ENCODE assay signal across 8 mouse cellular contexts in genomic region chr16:56038090-56038489, GRCm38 (mm10). TPM values are rescaled to one million over a fixed set of nuclear protein-coding genes. Genes with fewer than 3 reads are reported as not detected.
DNase-seq lines count a peak whose midpoint lies in the region; ATAC-seq and TF ChIP-seq lines count a peak whose summit lies in the region.

No protein-coding gene starts in this region.

- ATAC-seq in kidney, embryonic 16.5 days (ENCODE audit: low FRiP score, low TSS enrichment) = peak; percentile 22
- peak; percentile 37; the same call in 1 of the 2 replicates for ATAC-seq in hindbrain, embryonic 15.5 days (ENCODE audit: low FRiP score, low read depth)
- ATAC-seq in midbrain, embryonic 15.5 days (replicated peaks) = peak; percentile 46

- H3K9ac ChIP-seq in kidney, embryonic 16.5 days (replicated peaks; ENCODE audit: low read length) = peak overlapping the region; percentile 98
- H3K9ac ChIP-seq in hindbrain, embryonic 15.5 days = peak overlapping the region; percentile 76
- H3K9ac ChIP-seq in midbrain, embryonic 15.5 days = peak overlapping the region; percentile 88

- WGBS in kidney, embryonic 16.5 days = 30% methylated on average over 8 of the region's 8 CpGs
- 37% methylated on average over 8 of the region's 8 CpGs for WGBS in hindbrain, embryonic 15.5 days
- WGBS in midbrain, embryonic 15.5 days = 31% methylated on average over 8 of the region's 8 CpGs

- no peak for TF ChIP-seq CTCF in cortical plate, adult 2 months (IDR thresholded peaks at IDR 0.05; ENCODE audit: extremely low read depth, insufficient read depth, low read length)

- TF ChIP-seq POLR2A in cortical plate, adult 2 months (IDR thresholded peaks at IDR 0.05; ENCODE audit: extremely low read depth, insufficient read depth, low read length) = no peak

- H3K27ac ChIP-seq in kidney, embryonic 16.5 days (ENCODE audit: low read length) = peak overlapping the region; percentile 93
- peak overlapping the region; percentile 68 for H3K27ac ChIP-seq in cortical plate, adult 2 months (ENCODE audit: insufficient read depth, low read length)
- H3K27ac ChIP-seq in hindbrain, embryonic 15.5 days (replicated peaks) = peak overlapping the region; percentile 86
- peak overlapping the region; percentile 93 for H3K27ac ChIP-seq in midbrain, embryonic 15.5 days

- no peaks in the 10 kb centered on the region for H3K27me3 ChIP-seq in kidney, embryonic 16.5 days (ENCODE audit: insufficient read depth, low read length)
- no peaks in the 10 kb centered on the region for H3K27me3 ChIP-seq in hindbrain, embryonic 15.5 days
- no peaks in the 10 kb centered on the region for H3K27me3 ChIP-seq in midbrain, embryonic 15.5 days (replicated peaks)

- H3K4me3 ChIP-seq in kidney, embryonic 16.5 days (ENCODE audit: low read length) = peak overlapping the region; percentile 98
- H3K4me3 ChIP-seq in cortical plate, adult 2 months (ENCODE audit: insufficient read depth, low read length) = peak overlapping the region; percentile 86
- H3K4me3 ChIP-seq in hindbrain, embryonic 15.5 days = peak overlapping the region; percentile 69
- peak overlapping the region; percentile 97 for H3K4me3 ChIP-seq in midbrain, embryonic 15.5 days

- DNase-seq in kidney, postnatal 25 days = no peak
- no peak for DNase-seq in left cerebral cortex, adult 11 months (ENCODE audit: low spot score)
- DNase-seq in frontal cortex, postnatal 25 days (ENCODE audit: low spot score in 2 of 2) = no peak
- no peak for DNase-seq in kidney, adult 8-10 months

- peaks cover 14% of the 10 kb centered on the region for H3K36me3 ChIP-seq in kidney, embryonic 16.5 days (ENCODE audit: insufficient read depth, low read length)
- peaks cover 14% of the 10 kb centered on the region for H3K36me3 ChIP-seq in hindbrain, embryonic 15.5 days
- peaks cover 12% of the 10 kb centered on the region; the same call in 1 of the 2 replicates for H3K36me3 ChIP-seq in midbrain, embryonic 15.5 days (replicated peaks)

- peak overlapping the region; percentile 64 for H3K4me2 ChIP-seq in kidney, embryonic 16.5 days (replicated peaks; ENCODE audit: low read depth, low read length)
- H3K4me2 ChIP-seq in hindbrain, embryonic 15.5 days = peak overlapping the region; percentile 66
- H3K4me2 ChIP-seq in midbrain, embryonic 15.5 days = peak overlapping the region; percentile 56

- H3K4me1 ChIP-seq in kidney, embryonic 16.5 days (ENCODE audit: insufficient read depth, low read length) = peaks cover 10% of the 10 kb centered on the region
- H3K4me1 ChIP-seq in cortical plate, adult 2 months (ENCODE audit: control insufficient read depth, insufficient read depth, low read length) = peaks cover 4% of the 10 kb centered on the region
- H3K4me1 ChIP-seq in hindbrain, embryonic 15.5 days (replicated peaks) = peaks cover 17% of the 10 kb centered on the region
- peaks cover 21% of the 10 kb centered on the region for H3K4me1 ChIP-seq in midbrain, embryonic 15.5 days

- no peaks in the 10 kb centered on the region for H3K9me3 ChIP-seq in kidney, embryonic 16.5 days (ENCODE audit: low read length)
- no peaks in the 10 kb centered on the region for H3K9me3 ChIP-seq in hindbrain, embryonic 15.5 days
- H3K9me3 ChIP-seq in midbrain, embryonic 15.5 days = no peaks in the 10 kb centered on the region

RNA-seq across cellular contexts. Expression of gene Trmt10c, which starts 0.5 kb away (rescaled TPM):
- 27.8 and 28.6 TPM in 2 replicates for polyA plus RNA-seq in kidney, embryonic 16.5 days (2015; fragmentation: Nextera tagmentation; extraction: Ambion mirVana)
- polyA plus RNA-seq in cortical plate, adult 2 months (2012; rRNA removed) = 5.7 and 6.0 TPM in 2 replicates
- 17.7 and 18.0 TPM in 2 replicates for polyA plus RNA-seq in hindbrain, embryonic 15.5 days (2015; fragmentation: Nextera tagmentation; extraction: Ambion mirVana)
- polyA plus RNA-seq in midbrain, embryonic 15.5 days (2015; fragmentation: Nextera tagmentation; extraction: Ambion mirVana) = 17.5 and 18.2 TPM in 2 replicates

RNA-seq across cellular contexts. Expression of gene Pcnp, which starts 8.6 kb away (rescaled TPM):
- 210 and 217 TPM in 2 replicates for polyA plus RNA-seq in kidney, embryonic 16.5 days (2015; fragmentation: Nextera tagmentation; extraction: Ambion mirVana)
- polyA plus RNA-seq in cortical plate, adult 2 months (2012; rRNA removed) = 129 and 130 TPM in 2 replicates
- polyA plus RNA-seq in hindbrain, embryonic 15.5 days (2015; fragmentation: Nextera tagmentation; extraction: Ambion mirVana) = 193 and 199 TPM in 2 replicates
- polyA plus RNA-seq in midbrain, embryonic 15.5 days (2015; fragmentation: Nextera tagmentation; extraction: Ambion mirVana) = 192 and 204 TPM in 2 replicates

RNA-seq across cellular contexts. Expression of gene Senp7, which starts 10.0 kb away (rescaled TPM):
- polyA plus RNA-seq in kidney, embryonic 16.5 days (2015; fragmentation: Nextera tagmentation; extraction: Ambion mirVana) = 24.6 and 27.2 TPM in 2 replicates
- polyA plus RNA-seq in cortical plate, adult 2 months (2012; rRNA removed) = 25.1 and 25.2 TPM in 2 replicates
- polyA plus RNA-seq in hindbrain, embryonic 15.5 days (2015; fragmentation: Nextera tagmentation; extraction: Ambion mirVana) = 45.5 and 50.4 TPM in 2 replicates
- 59.0 and 59.3 TPM in 2 replicates for polyA plus RNA-seq in midbrain, embryonic 15.5 days (2015; fragmentation: Nextera tagmentation; extraction: Ambion mirVana)
